Mouse (Mus musculus): Measurements from ENCODE around the gene Rprd1b. TPM values are rescaled to one million over a fixed set of nuclear protein-coding genes. Genes with fewer than 3 reads are reported as not detected.

The Rprd1b gene
- polyA plus RNA-seq, 2 experiments: 14.1 to 21.6 TPM

DNA sequence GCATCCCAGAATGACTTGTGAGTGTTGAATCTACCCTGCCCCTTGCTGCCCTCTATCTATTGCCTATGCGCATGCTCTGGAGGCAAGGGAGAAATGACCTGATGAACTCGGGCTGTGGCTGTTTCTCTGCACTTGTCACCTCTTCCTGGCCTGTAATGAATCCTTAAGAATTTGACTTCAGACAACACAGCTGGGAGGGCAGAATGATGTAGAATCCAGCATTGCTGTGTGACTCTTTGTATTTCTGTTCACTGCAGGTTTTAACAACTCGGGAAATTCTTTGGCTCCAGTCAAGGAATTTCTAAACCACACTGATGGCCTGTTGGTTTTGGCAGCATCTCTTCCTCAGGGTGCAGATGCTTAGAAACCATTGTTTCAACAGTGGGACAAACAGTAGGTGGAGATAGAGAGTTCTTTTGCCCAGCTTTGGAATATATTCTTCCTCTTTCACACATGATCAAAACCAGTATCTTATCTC is 36.3 kb downstream of the Rprd1b start:
- H3K4me2 ChIP-seq (ENCODE audit: low read depth): no peak overlapping the region
- H3K36me3 ChIP-seq (replicated peaks; ENCODE audit: control insufficient read depth, insufficient read depth, low read depth): peaks cover 51% of the 10 kb centered on the region
- WGBS (ENCODE audit: insufficient replicate concordance): 63% methylated on average over 3 of the region's 3 CpGs
- ATAC-seq (ENCODE audit: insufficient read depth) (no peak), DNase-seq (ENCODE audit: low read depth in 3 of 3, low spot score in 3 of 3) (no peak)
- TF ChIP-seq CTCF (IDR thresholded peaks at IDR 0.05; ENCODE audit: low read depth): peak; percentile 16; the same call in 1 of the 2 replicates
- TF ChIP-seq EP300 (IDR thresholded peaks at IDR 0.05; ENCODE audit: low read depth): no peak
- H3K9me3 ChIP-seq (ENCODE audit: control insufficient read depth, low read length): no peaks in the 10 kb centered on the region
- no peak overlapping the region for H3K9ac ChIP-seq (replicated peaks)
- H3K4me3 ChIP-seq (ENCODE audit: insufficient read depth in 1 of 2, low read depth in 2 of 2, low read length in 2 of 2): no peak overlapping the region
- no peaks in the 10 kb centered on the region for H3K27me3 ChIP-seq (ENCODE audit: control insufficient read depth, insufficient read depth, low read length)
- no peak overlapping the region for H3K27ac ChIP-seq
- H3K4me1 ChIP-seq (replicated peaks; ENCODE audit: control insufficient read depth in 2 of 2, insufficient read depth in 2 of 2, low read length in 1 of 2): no peaks in the 10 kb centered on the region

DNA sequence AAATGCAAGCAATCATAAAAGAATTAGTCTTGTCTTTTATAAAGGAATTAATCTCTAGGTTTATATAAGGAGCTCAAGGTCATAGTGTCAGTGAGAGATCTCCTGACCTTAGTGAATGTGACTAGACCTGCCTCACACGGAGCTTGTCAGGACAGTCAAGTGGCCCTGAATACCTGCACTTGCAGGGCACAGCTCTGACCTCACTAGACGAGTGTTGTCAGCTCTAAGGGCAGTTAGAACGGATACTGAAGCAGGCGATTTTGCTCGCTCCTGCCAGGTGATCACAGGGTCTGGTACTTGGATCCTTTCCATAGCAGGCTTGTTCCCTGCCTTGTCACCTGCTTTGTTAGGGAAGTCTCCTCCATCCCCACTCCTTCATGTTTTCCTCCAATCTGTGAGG is 36.8 kb downstream of the Rprd1b start:
- 72% methylated on average over 5 of the region's 5 CpGs for WGBS (ENCODE audit: insufficient replicate concordance)
- H3K36me3 ChIP-seq (replicated peaks; ENCODE audit: control insufficient read depth, insufficient read depth, low read depth): peaks cover 50% of the 10 kb centered on the region

DNA sequence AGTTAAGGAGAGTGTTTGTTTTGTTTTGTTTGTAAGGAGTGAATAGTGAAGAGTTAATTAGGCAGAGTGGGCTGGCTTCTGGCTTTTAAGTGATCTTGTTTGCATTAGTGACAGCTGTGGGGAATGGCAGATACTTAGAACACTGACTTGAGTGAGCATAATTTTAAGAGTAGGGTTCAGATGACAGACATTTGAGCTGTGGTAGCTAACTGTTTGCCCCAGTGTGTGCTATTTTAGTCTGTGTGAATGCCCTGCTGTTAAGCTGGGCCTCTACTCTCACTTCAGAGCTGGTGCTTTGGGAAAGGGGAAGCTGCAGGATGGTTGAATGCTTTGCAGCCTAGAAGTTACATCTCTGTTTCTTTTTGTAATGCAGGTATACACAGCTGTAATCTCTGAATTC is 38.2 kb downstream of the Rprd1b start:
- H3K36me3 ChIP-seq (replicated peaks; ENCODE audit: control insufficient read depth, insufficient read depth, low read depth): peaks cover 49% of the 10 kb centered on the region
- no peak overlapping the region for H3K4me2 ChIP-seq (ENCODE audit: low read depth)
- H3K4me3 ChIP-seq (ENCODE audit: insufficient read depth in 1 of 2, low read depth in 2 of 2, low read length in 2 of 2): no peak overlapping the region
- H3K9ac ChIP-seq (replicated peaks): no peak overlapping the region
- no peaks in the 10 kb centered on the region for H3K9me3 ChIP-seq (ENCODE audit: control insufficient read depth, low read length)
- no peaks in the 10 kb centered on the region for H3K4me1 ChIP-seq (replicated peaks; ENCODE audit: control insufficient read depth in 2 of 2, insufficient read depth in 2 of 2, low read length in 1 of 2)
- DNase-seq (ENCODE audit: low read depth in 3 of 3, low spot score in 3 of 3) (no peak), ATAC-seq (ENCODE audit: insufficient read depth) (no peak)
- H3K27me3 ChIP-seq (ENCODE audit: control insufficient read depth, insufficient read depth, low read length): no peaks in the 10 kb centered on the region
- TF ChIP-seq CTCF (IDR thresholded peaks at IDR 0.05; ENCODE audit: low read depth) (no peak), EP300 (IDR thresholded peaks at IDR 0.05; ENCODE audit: low read depth) (no peak)
- H3K27ac ChIP-seq: no peak overlapping the region

More for the DNA sequence above, 36.8 kb downstream of the Rprd1b start:
- no peaks in the 10 kb centered on the region for H3K27me3 ChIP-seq (ENCODE audit: control insufficient read depth, insufficient read depth, low read length)
- TF ChIP-seq CTCF (IDR thresholded peaks at IDR 0.05; ENCODE audit: low read depth): no peak
- no peak for TF ChIP-seq EP300 (IDR thresholded peaks at IDR 0.05; ENCODE audit: low read depth)
- ATAC-seq (ENCODE audit: insufficient read depth) (no peak), DNase-seq (ENCODE audit: low read depth in 3 of 3, low spot score in 3 of 3) (no peak)
- H3K9me3 ChIP-seq (ENCODE audit: control insufficient read depth, low read length): no peaks in the 10 kb centered on the region
- H3K4me1 ChIP-seq (replicated peaks; ENCODE audit: control insufficient read depth in 2 of 2, insufficient read depth in 2 of 2, low read length in 1 of 2): no peaks in the 10 kb centered on the region
- no peak overlapping the region for H3K27ac ChIP-seq
- H3K4me3 ChIP-seq (ENCODE audit: insufficient read depth in 1 of 2, low read depth in 2 of 2, low read length in 2 of 2): no peak overlapping the region
- H3K4me2 ChIP-seq (ENCODE audit: low read depth): no peak overlapping the region
- H3K9ac ChIP-seq (replicated peaks): no peak overlapping the region

DNA sequence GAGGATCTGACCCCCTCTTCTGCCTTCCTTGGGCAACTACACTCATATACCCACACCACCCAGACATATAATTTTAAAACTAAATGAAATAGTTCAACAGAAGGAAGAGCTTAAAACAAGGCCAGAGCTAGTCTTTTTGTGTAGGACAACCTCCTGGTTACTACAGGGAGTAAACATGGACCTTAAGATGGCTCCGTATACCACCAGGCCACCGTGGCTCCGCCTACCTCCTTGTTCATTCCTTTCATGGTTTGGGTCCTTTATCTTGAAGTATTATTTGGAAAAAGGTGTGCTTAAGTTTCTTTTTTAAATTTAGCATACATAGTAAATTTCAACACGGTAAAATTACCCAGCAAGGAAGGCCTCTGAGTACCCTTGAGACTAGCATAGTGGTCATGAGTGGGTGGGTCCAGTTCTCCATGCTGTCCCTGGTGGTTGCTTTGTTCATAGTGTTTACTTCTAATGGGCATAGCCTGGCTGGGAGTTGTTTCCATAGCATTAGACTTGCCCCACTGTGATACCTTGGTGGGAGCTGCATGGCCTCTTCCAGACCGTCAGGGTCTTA is 39.0 kb downstream of the Rprd1b start:
- H3K4me3 ChIP-seq (ENCODE audit: insufficient read depth in 1 of 2, low read depth in 2 of 2, low read length in 2 of 2): no peak overlapping the region
- no peak overlapping the region for H3K27ac ChIP-seq
- no peaks in the 10 kb centered on the region for H3K27me3 ChIP-seq (ENCODE audit: control insufficient read depth, insufficient read depth, low read length)
- H3K36me3 ChIP-seq (replicated peaks; ENCODE audit: control insufficient read depth, insufficient read depth, low read depth): peaks cover 45% of the 10 kb centered on the region
- no peaks in the 10 kb centered on the region for H3K9me3 ChIP-seq (ENCODE audit: control insufficient read depth, low read length)
- no peak overlapping the region for H3K9ac ChIP-seq (replicated peaks)
- ATAC-seq (ENCODE audit: insufficient read depth): no peak
- H3K4me2 ChIP-seq (ENCODE audit: low read depth): no peak overlapping the region
- DNase-seq (ENCODE audit: low read depth in 3 of 3, low spot score in 3 of 3): no peak
- TF ChIP-seq CTCF (IDR thresholded peaks at IDR 0.05; ENCODE audit: low read depth) (no peak), EP300 (IDR thresholded peaks at IDR 0.05; ENCODE audit: low read depth) (no peak)
- 87% methylated on average over 5 of the region's 5 CpGs for WGBS (ENCODE audit: insufficient replicate concordance)
- no peaks in the 10 kb centered on the region for H3K4me1 ChIP-seq (replicated peaks; ENCODE audit: control insufficient read depth in 2 of 2, insufficient read depth in 2 of 2, low read length in 1 of 2)

DNA sequence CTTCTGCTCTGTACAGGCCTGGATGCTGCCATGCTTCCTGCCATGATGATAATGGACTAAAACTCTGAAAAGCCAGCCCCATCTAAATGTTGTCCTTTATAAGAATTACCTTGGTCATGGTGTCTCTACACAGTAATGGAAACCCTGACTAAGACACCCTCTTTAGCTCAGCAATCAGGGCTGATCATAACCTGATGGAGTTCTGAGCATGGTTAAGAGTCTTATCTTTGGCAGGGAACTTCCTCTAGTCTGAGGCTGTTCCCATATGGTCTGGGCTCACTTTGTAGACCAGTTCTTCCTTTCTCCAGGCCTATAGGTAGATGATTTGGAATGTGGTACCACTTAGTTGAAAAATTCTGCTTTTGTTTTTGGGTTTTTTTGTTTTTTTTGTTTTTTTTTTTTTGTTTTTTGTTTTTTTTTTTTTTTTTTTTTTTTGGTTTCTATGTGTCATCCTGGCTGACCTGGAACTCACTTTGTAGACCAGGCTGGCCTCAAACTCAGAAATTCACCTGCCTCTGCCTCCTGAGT is 40.2 kb downstream of the Rprd1b start:
- Histone ChIP-seq H3K4me3 (ENCODE audit: insufficient read depth in 1 of 2, low read depth in 2 of 2, low read length in 2 of 2) (no peak overlapping the region), H3K27ac (no peak overlapping the region), H3K4me2 (ENCODE audit: low read depth) (no peak overlapping the region), H3K4me1 (replicated peaks; ENCODE audit: control insufficient read depth in 2 of 2, insufficient read depth in 2 of 2, low read length in 1 of 2) (no peaks in the 10 kb centered on the region), H3K9ac (replicated peaks) (no peak overlapping the region), H3K36me3 (replicated peaks; ENCODE audit: control insufficient read depth, insufficient read depth, low read depth) (peaks cover 52% of the 10 kb centered on the region), H3K27me3 (ENCODE audit: control insufficient read depth, insufficient read depth, low read length) (no peaks in the 10 kb centered on the region), H3K9me3 (ENCODE audit: control insufficient read depth, low read length) (no peaks in the 10 kb centered on the region)
- DNase-seq (ENCODE audit: low read depth in 3 of 3, low spot score in 3 of 3): no peak
- TF ChIP-seq CTCF (IDR thresholded peaks at IDR 0.05; ENCODE audit: low read depth) (no peak), EP300 (IDR thresholded peaks at IDR 0.05; ENCODE audit: low read depth) (no peak)
- no peak for ATAC-seq (ENCODE audit: insufficient read depth)

Measured in liver, embryonic 14.5 days (tissue).